Comparison of ENCODE assay signal across 25 mouse cellular contexts in the genomic region with DNA sequence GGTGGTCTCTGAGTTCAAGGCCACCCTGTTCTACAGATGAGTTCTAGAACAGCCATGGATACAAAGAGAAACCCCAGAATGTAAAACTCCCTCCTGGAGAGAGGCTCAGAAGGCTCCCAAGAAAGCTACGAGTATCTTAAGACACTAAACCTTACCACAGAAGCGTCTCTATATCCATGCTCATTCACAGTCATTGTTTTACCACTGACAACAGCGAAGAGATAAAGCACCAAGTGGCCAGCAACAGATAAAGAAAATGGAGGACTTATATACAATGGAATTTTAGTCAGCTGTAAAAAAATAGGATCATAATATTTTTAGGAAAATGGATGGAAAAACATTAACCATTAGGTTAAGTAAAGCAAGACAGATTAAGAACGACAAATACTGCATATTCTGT.
"Had no signal": no experiment of that assay in that cellular context is flagged by ENCODE, and none has a peak within 500 bp of the region (broad histone marks: within the 10 kb centered on the region; RNA-seq: fewer than 3 reads in every experiment).

No protein-coding gene starts in this region.

- DNase-seq: gastrocnemius, postnatal 14 days; gastrocnemius, postnatal 36 days; heart, adult 2 months; heart, postnatal 14 days; heart, postnatal 36 days; kidney, adult 11 months; kidney, adult 2 months; kidney, adult 9 months; kidney, postnatal 14 days; kidney, postnatal 36 days; layer of hippocampus, adult 9-11 months; layer of hippocampus, postnatal 36 days; left cerebral cortex, postnatal 4 days had no signal

- H3K4me1 ChIP-seq: hindbrain, embryonic 15.5 days had no signal

- H3K4me2 ChIP-seq: heart, embryonic 11.5 days; heart, embryonic 13.5 days; heart, embryonic 15.5 days; hindbrain, embryonic 13.5 days; hindbrain, embryonic 15.5 days; kidney, embryonic 15.5 days; limb, embryonic 13.5 days; limb, embryonic 15.5 days had no signal

- H3K27me3 ChIP-seq: heart, embryonic 13.5 days; heart, embryonic 15.5 days; hindbrain, embryonic 13.5 days; hindbrain, embryonic 15.5 days; kidney, embryonic 15.5 days; limb, embryonic 13.5 days; limb, embryonic 15.5 days had no signal

- H3K36me3 ChIP-seq: hindbrain, embryonic 15.5 days had no signal

- H3K9me3 ChIP-seq: heart, embryonic 13.5 days; heart, embryonic 15.5 days; hindbrain, embryonic 13.5 days; hindbrain, embryonic 15.5 days; kidney, embryonic 15.5 days; limb, embryonic 13.5 days; limb, embryonic 15.5 days had no signal

- H3K9ac ChIP-seq: heart, embryonic 13.5 days; heart, embryonic 15.5 days; hindbrain, embryonic 13.5 days; hindbrain, embryonic 15.5 days; kidney, embryonic 15.5 days; limb, embryonic 13.5 days; limb, embryonic 15.5 days; liver, embryonic 14.5 days had no signal

- H3K27ac ChIP-seq: heart, adult 2 months; heart, embryonic 13.5 days; heart, embryonic 15.5 days; hindbrain, embryonic 13.5 days; hindbrain, embryonic 15.5 days; hindbrain, postnatal 0 days; kidney, embryonic 15.5 days; kidney, postnatal 0 days; limb, embryonic 13.5 days; limb, embryonic 15.5 days; liver, embryonic 14.5 days had no signal

- H3K4me3 ChIP-seq: heart, adult 2 months; heart, embryonic 13.5 days; heart, embryonic 15.5 days; hindbrain, embryonic 13.5 days; hindbrain, embryonic 15.5 days; kidney, embryonic 15.5 days; limb, embryonic 13.5 days; limb, embryonic 15.5 days had no signal

- ATAC-seq: hindbrain, postnatal 0 days; intestine, embryonic 16.5 days had no signal
